Mouse (Mus musculus) frontal cortex, postnatal 14 days (tissue): ENCODE measurements around the gene Nutm1.
A peak's percentile ranks its signal among the peaks of the same experiment; 100 is the strongest.

ENCODE experiments used
- DNase-seq, 2 experiments: peaks; one replicate each; pipeline ENCODE4 v3.0.0; 2022; ENCODE audit warnings: low spot score in 2 of 2

Gene Nutm1

GRCm38 (mm10) chr2:112261748-112262653, 2.9 kb upstream of the Nutm1 start, which contains the start of gene Nop10:
Gene Nop10, plus strand, starts transcription at chr2:112261926.
- peak; percentile 82 to 85 for DNase-seq

GRCm38 (mm10) chr2:112254675-112255515, 4.2 kb downstream of the Nutm1 start:
- DNase-seq: no peak

- no peak for DNase-seq
Measured at GRCm38 (mm10) chr2:112249780-112250453, 9.2 kb downstream of the Nutm1 start.

GRCm38 (mm10) chr2:112247323-112247722, 11.8 kb downstream of the Nutm1 start:
- DNase-seq: no peak

GRCm38 (mm10) chr2:112246193-112246592, 12.9 kb downstream of the Nutm1 start:
- no peak for DNase-seq

- no peak for DNase-seq
Measured at GRCm38 (mm10) chr2:112245307-112245706, 13.8 kb downstream of the Nutm1 start.

- no peak for DNase-seq
Measured at GRCm38 (mm10) chr2:112241787-112242186, 17.3 kb downstream of the Nutm1 start.

GRCm38 (mm10) chr2:112239935-112240721, 19.0 kb downstream of the Nutm1 start:
- no peak for DNase-seq

GRCm38 (mm10) chr2:112239212-112239934, 19.7 kb downstream of the Nutm1 start, which contains the start of gene Lpcat4:
Gene Lpcat4, plus strand, starts transcription at chr2:112239468.
- peak; percentile 78 to 90 for DNase-seq

GRCm38 (mm10) chr2:112238006-112238405, 21.1 kb downstream of the Nutm1 start:
- DNase-seq: no peak

- no peak for DNase-seq
Measured at GRCm38 (mm10) chr2:112236620-112237019, 22.5 kb downstream of the Nutm1 start.

- DNase-seq: no peak
Measured at GRCm38 (mm10) chr2:112232623-112233022, 26.5 kb downstream of the Nutm1 start.

GRCm38 (mm10) chr2:112224356-112224755, 34.7 kb downstream of the Nutm1 start:
- DNase-seq: no peak

GRCm38 (mm10) chr2:112222607-112223006, 36.5 kb downstream of the Nutm1 start:
- no peak for DNase-seq

- DNase-seq: no peak
Measured at GRCm38 (mm10) chr2:112220880-112221279, 38.2 kb downstream of the Nutm1 start.

GRCm38 (mm10) chr2:112217614-112218013, 41.5 kb downstream of the Nutm1 start:
- no peak for DNase-seq

- peak in 1 of 2 experiments; percentile 10 for DNase-seq
Measured at GRCm38 (mm10) chr2:112215977-112216376, 43.1 kb downstream of the Nutm1 start.

GRCm38 (mm10) chr2:112210699-112211098, 48.4 kb downstream of the Nutm1 start:
- no peak for DNase-seq

- DNase-seq: peak; percentile 29 to 74
Measured at GRCm38 (mm10) chr2:112210142-112210541, 48.9 kb downstream of the Nutm1 start.

GRCm38 (mm10) chr2:112203056-112203455, 56.0 kb downstream of the Nutm1 start:
- DNase-seq: no peak
